Mouse (Mus musculus) lung, postnatal 4 days (tissue): ENCODE results near the gene Ina.

Experiments used
- DNase-seq, 2 experiments: peaks; one replicate each; pipeline ENCODE4 v3.0.0; 2021

Ina gene

GRCm38 (mm10) chr19:47016487-47016886, 2.0 kb downstream of the Ina start:
- peak; percentile 81 to 84 for DNase-seq

GRCm38 (mm10) chr19:47017831-47018230, 3.3 kb downstream of the Ina start:
- DNase-seq: no peak

- DNase-seq: no peak
These were observed 3.8 kb downstream of the Ina start for GRCm38 (mm10) chr19:47018330-47018729.

GRCm38 (mm10) chr19:47019326-47019725, 4.8 kb downstream of the Ina start:
- DNase-seq: no peak

GRCm38 (mm10) chr19:47022709-47023108, 8.2 kb downstream of the Ina start:
- DNase-seq: no peak

- DNase-seq: no peak
These were observed 9.0 kb downstream of the Ina start for GRCm38 (mm10) chr19:47023546-47023945.

- peak; percentile 21 to 55 for DNase-seq
These were observed 10.5 kb downstream of the Ina start for GRCm38 (mm10) chr19:47024954-47025353.

GRCm38 (mm10) chr19:47026513-47026912, 12.0 kb downstream of the Ina start:
- no peak for DNase-seq

- no peak for DNase-seq
These were observed 15.3 kb downstream of the Ina start for GRCm38 (mm10) chr19:47029796-47030195.

- DNase-seq: no peak
These were observed 17.3 kb downstream of the Ina start for GRCm38 (mm10) chr19:47031770-47032169.

GRCm38 (mm10) chr19:47034916-47035315, 20.4 kb downstream of the Ina start:
- no peak for DNase-seq

- DNase-seq: no peak
These were observed 22.1 kb downstream of the Ina start for GRCm38 (mm10) chr19:47036596-47036995.

GRCm38 (mm10) chr19:47040720-47041473, 26.4 kb downstream of the Ina start:
- DNase-seq: no peak

- no peak for DNase-seq
These were observed 29.1 kb downstream of the Ina start for GRCm38 (mm10) chr19:47043608-47044007.

- DNase-seq: no peak
These were observed 31.8 kb downstream of the Ina start for GRCm38 (mm10) chr19:47046343-47046742.

- DNase-seq: no peak
These were observed 32.8 kb downstream of the Ina start for GRCm38 (mm10) chr19:47047236-47047833.

GRCm38 (mm10) chr19:47049061-47049460, 34.6 kb downstream of the Ina start:
- DNase-seq: no peak

GRCm38 (mm10) chr19:47049840-47050239, 35.3 kb downstream of the Ina start:
- DNase-seq: no peak

GRCm38 (mm10) chr19:47050271-47051032, 36.0 kb downstream of the Ina start, which contains the start of gene Pcgf6:
Gene Pcgf6, minus strand, starts transcription at chr19:47050906.
- peak; percentile 79 to 82 for DNase-seq

GRCm38 (mm10) chr19:47052927-47053326, 38.4 kb downstream of the Ina start:
- no peak for DNase-seq

GRCm38 (mm10) chr19:47053471-47053870, 39.0 kb downstream of the Ina start:
- DNase-seq: no peak

- no peak for DNase-seq
These were observed 43.2 kb downstream of the Ina start for GRCm38 (mm10) chr19:47057684-47058083.

GRCm38 (mm10) chr19:47065860-47066259, 51.4 kb downstream of the Ina start:
- no peak for DNase-seq
